Mouse (Mus musculus): ENCODE measurements around the gene Defa30. TPM values are rescaled to one million over a fixed set of nuclear protein-coding genes. Genes with fewer than 3 reads are reported as not detected.
"Not testable (repeated sequence)": the region's sequence is repeated elsewhere in the genome, so short reads cannot be mapped to it uniquely, and the experiment has no call there.

Gene Defa30
- not detected in 2 replicates for polyA plus RNA-seq (2012; ENCODE audit: insufficient read depth, insufficient read length, missing spikeins)

- not testable (repeated sequence) for H3K27ac ChIP-seq (replicated peaks; ENCODE audit: low read depth, low read length); H3K4me3 ChIP-seq (ENCODE audit: insufficient read depth, low read depth, low read length); H3K4me1 ChIP-seq (ENCODE audit: control insufficient read depth, insufficient read depth, insufficient read length, low read length)
Measured at GRCm38 (mm10) chr8:21134342-21134741, at the start of gene Defa30. Gene Defa30 (plus strand): TSS chr8:21134642.

GRCm38 (mm10) chr8:21093106-21093505 is 41.3 kb upstream of the Defa30 start:
- Histone ChIP-seq H3K4me3 (ENCODE audit: insufficient read depth, low read depth, low read length) (no peak overlapping the region), H3K4me1 (ENCODE audit: control insufficient read depth, insufficient read depth, insufficient read length, low read length) (no peaks in the 10 kb centered on the region), H3K27ac (replicated peaks; ENCODE audit: low read depth, low read length) (no peak overlapping the region)

GRCm38 (mm10) chr8:21095950-21096349 is 38.5 kb upstream of the Defa30 start, which contains the start of gene Gm14851:
Gene Gm14851 (minus strand): TSS chr8:21096050.
- not testable (repeated sequence) for H3K4me1 ChIP-seq (ENCODE audit: control insufficient read depth, insufficient read depth, insufficient read length, low read length); H3K4me3 ChIP-seq (ENCODE audit: insufficient read depth, low read depth, low read length); H3K27ac ChIP-seq (replicated peaks; ENCODE audit: low read depth, low read length)

- H3K4me1 ChIP-seq (ENCODE audit: control insufficient read depth, insufficient read depth, insufficient read length, low read length); H3K4me3 ChIP-seq (ENCODE audit: insufficient read depth, low read depth, low read length); H3K27ac ChIP-seq (replicated peaks; ENCODE audit: low read depth, low read length): not testable (repeated sequence)
Measured at GRCm38 (mm10) chr8:21161977-21162376, 27.5 kb downstream of the Defa30 start, which contains the start of gene Defa22. Gene Defa22 (plus strand): TSS chr8:21162277.

Other genes with a start within 250 kb of the Defa30 start
- not detected in 2 replicates for gene Defb33, start 242.0 kb upstream of the Defa30 start, polyA plus RNA-seq (2012; ENCODE audit: insufficient read depth, insufficient read length, missing spikeins)
- gene Gm15056, start 232.0 kb upstream of the Defa30 start, polyA plus RNA-seq (2012; ENCODE audit: insufficient read depth, insufficient read length, missing spikeins) = not detected in 2 replicates
- not detected in 2 replicates for gene Gm6040, start 212.6 kb upstream of the Defa30 start, polyA plus RNA-seq (2012; ENCODE audit: insufficient read depth, insufficient read length, missing spikeins)
- not detected in 2 replicates for gene AY761185, start 189.9 kb upstream of the Defa30 start, polyA plus RNA-seq (2012; ENCODE audit: insufficient read depth, insufficient read length, missing spikeins)
- gene Defa21, start 109.1 kb upstream of the Defa30 start, polyA plus RNA-seq (2012; ENCODE audit: insufficient read depth, insufficient read length, missing spikeins) = not detected in 2 replicates
- not detected in 2 replicates for gene Defa23, start 79.6 kb upstream of the Defa30 start, polyA plus RNA-seq (2012; ENCODE audit: insufficient read depth, insufficient read length, missing spikeins)
- not detected in 2 replicates for gene Defa35, start 69.6 kb upstream of the Defa30 start, polyA plus RNA-seq (2012; ENCODE audit: insufficient read depth, insufficient read length, missing spikeins)
- not detected in 2 replicates for gene Defa25, start 50.2 kb upstream of the Defa30 start, polyA plus RNA-seq (2012; ENCODE audit: insufficient read depth, insufficient read length, missing spikeins)
- gene Gm14851, start 38.6 kb upstream of the Defa30 start, polyA plus RNA-seq (2012; ENCODE audit: insufficient read depth, insufficient read length, missing spikeins) = not detected in 2 replicates
- gene Defa22, start 27.6 kb downstream of the Defa30 start, polyA plus RNA-seq (2012; ENCODE audit: insufficient read depth, insufficient read length, missing spikeins) = not detected in 2 replicates
- gene Defa31, start 57.0 kb downstream of the Defa30 start, polyA plus RNA-seq (2012; ENCODE audit: insufficient read depth, insufficient read length, missing spikeins) = not detected in 2 replicates
- gene Gm15293, start 66.9 kb downstream of the Defa30 start, polyA plus RNA-seq (2012; ENCODE audit: insufficient read depth, insufficient read length, missing spikeins) = not detected in 2 replicates
- gene Gm15292, start 115.1 kb downstream of the Defa30 start, polyA plus RNA-seq (2012; ENCODE audit: insufficient read depth, insufficient read length, missing spikeins) = not detected in 2 replicates
- gene Defa27, start 180.9 kb downstream of the Defa30 start, polyA plus RNA-seq (2012; ENCODE audit: insufficient read depth, insufficient read length, missing spikeins) = not detected in 2 replicates
- gene Defa29, start 192.4 kb downstream of the Defa30 start, polyA plus RNA-seq (2012; ENCODE audit: insufficient read depth, insufficient read length, missing spikeins) = not detected in 2 replicates
- gene Defa2, start 243.9 kb downstream of the Defa30 start, polyA plus RNA-seq (2012; ENCODE audit: insufficient read depth, insufficient read length, missing spikeins) = not detected in 2 replicates

Data from brown adipose tissue, adult 24 weeks (tissue).